ENCODE assay signal across 8 mouse cellular contexts in the genomic region with DNA sequence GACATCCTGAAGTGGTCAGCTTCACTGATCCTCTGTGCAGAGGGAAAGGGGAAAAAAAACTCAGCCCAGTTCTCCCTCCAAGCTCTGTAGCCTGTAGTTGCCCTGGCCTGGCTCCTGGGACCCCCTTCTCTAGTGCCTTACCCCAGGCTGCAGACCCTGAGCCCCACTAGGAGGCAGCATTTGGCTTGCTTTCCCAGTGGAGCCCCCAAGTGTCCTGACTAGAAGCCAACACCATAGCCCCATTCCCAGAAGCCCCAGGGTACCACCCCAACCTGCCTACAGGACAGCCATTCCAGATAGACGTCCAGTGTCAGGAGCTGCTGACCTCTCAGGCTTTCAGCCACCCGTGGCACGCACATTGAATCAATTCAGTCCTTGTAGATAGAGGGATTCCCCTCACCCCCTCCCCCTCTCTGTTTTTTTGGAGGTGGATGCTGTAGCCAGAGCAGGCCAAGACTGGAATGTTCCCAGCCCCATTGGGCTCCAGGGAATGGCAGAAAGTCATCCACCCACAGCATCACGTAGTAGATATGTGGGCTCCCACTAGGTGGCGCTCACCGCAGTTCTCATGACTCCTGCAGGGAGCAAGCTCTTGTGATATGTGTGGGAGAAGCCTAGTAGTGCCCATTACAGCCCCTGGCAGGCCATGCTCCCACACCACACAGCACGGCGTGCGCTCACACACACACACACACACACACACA. TPM values are rescaled to one million over a fixed set of nuclear protein-coding genes. Genes with fewer than 3 reads are reported as not detected.
DNase-seq lines count a peak whose midpoint lies in the region; ATAC-seq lines count a peak whose summit lies in the region.

No protein-coding gene starts in this region.

- peak; percentile 72 for DNase-seq in 416B (ENCODE audit: low read depth)
- DNase-seq in adrenal gland, adult 8-10 months = peak; percentile 55
- peak; percentile 57 for DNase-seq in embryo, embryonic 11.5 days (ENCODE audit: low read depth, low spot score)
- peak; percentile 84 to 89 for DNase-seq in gastrocnemius, postnatal 36 days
- DNase-seq in liver, embryonic 11.5 days (ENCODE audit: low spot score) = peak; percentile 76
- DNase-seq in neural tube, embryonic 11.5 days (ENCODE audit: low spot score) = peak; percentile 77
- DNase-seq in testis, postnatal 14 days (ENCODE audit: low spot score) = peak; percentile 70

- no peak overlapping the region for H3K27ac ChIP-seq in kidney, embryonic 15.5 days
- H3K27ac ChIP-seq in liver, embryonic 11.5 days (ENCODE audit: low read depth, low read length) = no peak overlapping the region
- no peak overlapping the region for H3K27ac ChIP-seq in neural tube, embryonic 11.5 days (ENCODE audit: low read depth, low read length)

- peaks cover 6% of the 10 kb centered on the region; the same call in 1 of the 2 replicates for H3K9me3 ChIP-seq in kidney, embryonic 15.5 days (replicated peaks)
- peaks cover 3% of the 10 kb centered on the region; the same call in 1 of the 2 replicates for H3K9me3 ChIP-seq in liver, embryonic 11.5 days (ENCODE audit: control insufficient read depth, low read length)
- no peaks in the 10 kb centered on the region for H3K9me3 ChIP-seq in neural tube, embryonic 11.5 days (ENCODE audit: control insufficient read depth, low read length)

- no peak overlapping the region for H3K4me3 ChIP-seq in kidney, embryonic 15.5 days (replicated peaks)
- H3K4me3 ChIP-seq in liver, embryonic 11.5 days (ENCODE audit: low read depth, low read length) = no peak overlapping the region
- H3K4me3 ChIP-seq in neural tube, embryonic 11.5 days (ENCODE audit: low read depth, low read length) = no peak overlapping the region

- WGBS in kidney, embryonic 15.5 days = 70% methylated on average over 9 of the region's 9 CpGs
- 66% methylated on average over 9 of the region's 9 CpGs for WGBS in liver, embryonic 11.5 days
- WGBS in neural tube, embryonic 11.5 days = 69% methylated on average over 9 of the region's 9 CpGs

- H3K36me3 ChIP-seq in kidney, embryonic 15.5 days = peaks cover 67% of the 10 kb centered on the region
- H3K36me3 ChIP-seq in liver, embryonic 11.5 days (ENCODE audit: control insufficient read depth, insufficient read depth, low read length) = peaks cover 29% of the 10 kb centered on the region
- peaks cover 19% of the 10 kb centered on the region for H3K36me3 ChIP-seq in neural tube, embryonic 11.5 days (ENCODE audit: control insufficient read depth, insufficient read depth, low read length)

- no peaks in the 10 kb centered on the region for H3K27me3 ChIP-seq in kidney, embryonic 15.5 days
- H3K27me3 ChIP-seq in liver, embryonic 11.5 days (replicated peaks; ENCODE audit: control insufficient read depth, insufficient read depth, low read length) = no peaks in the 10 kb centered on the region
- no peaks in the 10 kb centered on the region for H3K27me3 ChIP-seq in neural tube, embryonic 11.5 days (ENCODE audit: control insufficient read depth, insufficient read depth, low read length)

- no peak overlapping the region for H3K9ac ChIP-seq in kidney, embryonic 15.5 days
- no peak overlapping the region for H3K9ac ChIP-seq in liver, embryonic 11.5 days (ENCODE audit: low read depth, low read length)
- no peak overlapping the region for H3K9ac ChIP-seq in neural tube, embryonic 11.5 days (ENCODE audit: low read length)

- ATAC-seq in kidney, embryonic 15.5 days (replicated peaks; ENCODE audit: low FRiP score) = peak; percentile 56; the same call in 1 of the 2 replicates
- peak; percentile 53 for ATAC-seq in liver, embryonic 11.5 days (replicated peaks; ENCODE audit: low FRiP score)
- ATAC-seq in neural tube, embryonic 11.5 days (ENCODE audit: insufficient read depth, low FRiP score, low TSS enrichment) = no peak

- no peak overlapping the region for H3K4me2 ChIP-seq in kidney, embryonic 15.5 days
- no peak overlapping the region for H3K4me2 ChIP-seq in liver, embryonic 11.5 days
- no peak overlapping the region for H3K4me2 ChIP-seq in neural tube, embryonic 11.5 days (ENCODE audit: low read depth)

- 0 out of 2 replicates have a peak, but pooled peaks cover 4% of the 10 kb centered on the region for H3K4me1 ChIP-seq in kidney, embryonic 15.5 days
- H3K4me1 ChIP-seq in liver, embryonic 11.5 days (replicated peaks; ENCODE audit: control insufficient read depth, insufficient read depth, low read length) = peaks cover 5% of the 10 kb centered on the region
- no peaks in the 10 kb centered on the region for H3K4me1 ChIP-seq in neural tube, embryonic 11.5 days (ENCODE audit: control insufficient read depth, insufficient read depth, low read length)

- intact Hi-C loops in gastrocnemius, postnatal 36 days (cut with DNase I) = loop anchor here (10.0 kb wide), 3 partner anchors 141 to 321 kb away; no protein-coding TSS in a partner anchor

RNA-seq across cellular contexts. Expression of gene Eif4g3, which starts 28.8 kb away (rescaled TPM):
- 100 to 1,000 TPM in 3 of 4 experiments, 10 to 100 TPM in 1; 97.4 to 133 (median 119) TPM for total RNA-seq in adrenal gland, adult 8-10 months (2022)
- total RNA-seq in gastrocnemius, postnatal 36 days (2021) = 100 to 1,000 TPM; 103 to 115 TPM
- polyA plus RNA-seq in kidney, embryonic 15.5 days (2015; fragmentation: Nextera tagmentation; extraction: Ambion mirVana) = 38.6 and 40.0 TPM in 2 replicates
- 26.2 and 28.3 TPM in 2 replicates for polyA plus RNA-seq in liver, embryonic 11.5 days (2014; fragmentation: Nextera tagmentation; extraction: Ambion mirVana)
- polyA plus RNA-seq in neural tube, embryonic 11.5 days (2014; fragmentation: Nextera tagmentation; extraction: Ambion mirVana) = 51.0 and 55.0 TPM in 2 replicates
